Mouse (Mus musculus): Measurements from ENCODE around the gene Filip1l. TPM values are rescaled to one million over a fixed set of nuclear protein-coding genes. Genes with fewer than 3 reads are reported as not detected.

Gene Filip1l
- not detected in 2 replicates for polyA plus RNA-seq (2012; ENCODE audit: insufficient read depth, insufficient read length, low replicate concordance, missing spikeins)

DNA sequence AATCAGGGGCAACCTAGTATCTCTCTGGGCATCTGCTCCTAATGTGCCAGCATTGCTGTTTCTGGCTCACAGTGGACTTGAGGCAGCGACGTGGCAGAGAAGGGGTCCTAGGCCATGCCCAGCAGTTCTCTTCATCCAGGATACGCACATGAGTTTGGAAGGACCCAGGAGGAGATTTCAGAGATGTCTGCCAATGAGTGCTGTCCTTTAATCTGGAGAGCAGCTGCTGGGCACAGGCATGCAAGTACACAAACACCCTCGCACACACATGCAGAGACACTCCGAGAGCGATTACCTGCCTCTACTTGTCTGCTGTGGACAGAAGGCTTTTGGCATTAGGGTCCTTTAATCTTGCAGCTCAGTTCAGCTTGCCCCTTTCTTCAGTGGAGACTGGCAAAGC lies at the start of gene Filip1l:
Gene Filip1l, plus strand, starts transcription at position 343 of the 400 bp plus-strand sequence.
- peaks cover 11% of the 10 kb centered on the region for H3K4me1 ChIP-seq (ENCODE audit: control insufficient read depth, insufficient read depth, low read length)
- TF ChIP-seq POLR2A (IDR thresholded peaks at IDR 0.05; ENCODE audit: insufficient read depth, low read depth, low read length) (no peak), CTCF (IDR thresholded peaks at IDR 0.05; ENCODE audit: insufficient read depth, low read depth, low read length) (no peak)
- H3K27ac ChIP-seq (ENCODE audit: insufficient read depth, low read depth, low read length): peak within 1 kb of the TSS; percentile 35; the same call in 1 of the 2 replicates
- WGBS: 68% methylated on average over 6 of the region's 6 CpGs
- no peak within 1 kb of the TSS for H3K4me3 ChIP-seq (ENCODE audit: insufficient read depth, low read depth, low read length)

DNA sequence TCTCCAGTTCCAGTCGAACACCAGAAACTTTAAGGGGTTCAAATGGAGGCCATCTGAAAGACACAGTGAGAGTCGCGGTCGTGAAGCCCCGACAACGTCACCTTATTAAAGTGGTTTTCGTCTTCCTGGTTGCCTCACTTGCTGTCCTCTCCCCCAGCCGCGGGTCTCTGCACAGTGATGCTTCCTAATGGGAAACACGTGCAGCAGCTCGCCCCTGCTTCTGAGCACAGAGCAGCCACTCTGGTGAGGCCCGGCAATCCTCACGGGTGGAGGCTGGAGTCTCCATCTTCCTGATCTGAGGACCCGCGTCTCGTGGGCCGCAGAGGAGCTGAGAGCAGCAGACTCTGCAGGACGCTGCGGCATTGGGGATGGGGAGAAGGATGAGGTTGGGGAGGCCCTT lies 49.2 kb upstream of the Filip1l start:
- Histone ChIP-seq H3K27ac (ENCODE audit: insufficient read depth, low read depth, low read length) (no peak overlapping the region), H3K4me3 (ENCODE audit: insufficient read depth, low read depth, low read length) (no peak overlapping the region), H3K4me1 (ENCODE audit: control insufficient read depth, insufficient read depth, low read length) (no peaks in the 10 kb centered on the region)
- no peak for TF ChIP-seq POLR2A (IDR thresholded peaks at IDR 0.05; ENCODE audit: insufficient read depth, low read depth, low read length)
- no peak for TF ChIP-seq CTCF (IDR thresholded peaks at IDR 0.05; ENCODE audit: insufficient read depth, low read depth, low read length)
- WGBS: 82% methylated on average over 19 of the region's 19 CpGs

DNA sequence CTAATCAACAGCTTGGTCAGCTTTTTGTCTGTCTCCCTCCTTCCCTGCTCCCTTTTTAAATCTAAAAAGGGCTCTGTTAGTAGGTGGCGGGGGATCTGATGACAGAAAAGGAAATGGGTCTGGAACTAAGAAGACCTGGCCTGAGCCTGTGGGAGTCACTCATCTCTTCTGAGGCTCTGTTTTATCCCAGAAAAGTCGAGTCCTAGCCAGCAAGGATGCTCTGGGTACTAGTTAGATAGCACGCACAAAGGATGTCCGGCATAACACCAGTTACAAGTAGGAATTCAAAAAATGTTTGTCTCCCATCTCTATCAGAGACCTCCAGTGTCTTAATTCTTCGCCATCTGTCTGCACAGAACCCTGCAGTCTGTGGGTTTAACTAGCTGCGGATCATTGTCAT lies 47.4 kb upstream of the Filip1l start:
- no peaks in the 10 kb centered on the region for H3K4me1 ChIP-seq (ENCODE audit: control insufficient read depth, insufficient read depth, low read length)
- H3K4me3 ChIP-seq (ENCODE audit: insufficient read depth, low read depth, low read length): no peak overlapping the region
- TF ChIP-seq POLR2A (IDR thresholded peaks at IDR 0.05; ENCODE audit: insufficient read depth, low read depth, low read length) (no peak), CTCF (IDR thresholded peaks at IDR 0.05; ENCODE audit: insufficient read depth, low read depth, low read length) (no peak)
- no peak overlapping the region for H3K27ac ChIP-seq (ENCODE audit: insufficient read depth, low read depth, low read length)
- WGBS: 87% methylated on average over 6 of the region's 6 CpGs

DNA sequence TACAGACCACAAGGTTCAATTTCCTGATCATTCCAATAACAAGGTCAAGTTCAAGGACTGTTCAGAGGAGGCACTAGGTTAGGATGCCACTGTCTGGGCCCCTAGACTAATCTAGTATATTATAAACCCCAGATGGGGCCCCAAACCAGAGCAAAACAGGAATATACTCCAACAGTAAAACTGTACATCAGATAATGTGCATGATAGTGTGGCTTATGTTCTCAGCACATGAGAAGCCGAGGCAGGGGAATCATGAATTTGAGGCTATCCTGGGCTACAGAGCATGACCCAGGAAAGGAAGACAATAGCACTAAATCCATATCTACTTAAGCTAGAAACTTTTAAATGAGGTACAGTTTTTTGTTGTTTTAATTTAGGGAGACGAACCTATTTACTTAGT lies 40.8 kb upstream of the Filip1l start:
- no peaks in the 10 kb centered on the region for H3K4me1 ChIP-seq (ENCODE audit: control insufficient read depth, insufficient read depth, low read length)
- TF ChIP-seq CTCF (IDR thresholded peaks at IDR 0.05; ENCODE audit: insufficient read depth, low read depth, low read length): no peak
- no peak for TF ChIP-seq POLR2A (IDR thresholded peaks at IDR 0.05; ENCODE audit: insufficient read depth, low read depth, low read length)
- no peak overlapping the region for H3K4me3 ChIP-seq (ENCODE audit: insufficient read depth, low read depth, low read length)
- no peak overlapping the region for H3K27ac ChIP-seq (ENCODE audit: insufficient read depth, low read depth, low read length)
- WGBS: 91% methylated on average over 2 of the region's 2 CpGs

DNA sequence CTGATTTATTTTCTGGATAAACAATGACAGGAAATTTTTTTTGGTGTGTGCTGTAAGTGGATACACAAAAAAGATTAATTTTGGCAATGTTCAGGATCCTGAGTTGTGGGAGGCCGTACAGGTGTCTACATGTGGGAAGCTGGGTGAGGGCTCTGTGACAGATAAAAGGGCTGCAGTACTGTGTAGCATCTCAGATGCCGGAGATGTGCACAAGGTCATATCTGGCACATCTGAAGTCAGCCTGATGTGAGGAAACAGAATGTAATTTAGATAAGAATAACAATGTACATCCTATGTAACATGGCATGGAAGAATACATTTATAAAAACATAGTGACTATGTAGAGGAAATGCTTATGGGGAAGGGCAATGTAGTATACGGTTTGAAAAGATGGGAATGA lies 39.4 kb upstream of the Filip1l start:
- Histone ChIP-seq H3K4me3 (ENCODE audit: insufficient read depth, low read depth, low read length) (no peak overlapping the region), H3K27ac (ENCODE audit: insufficient read depth, low read depth, low read length) (no peak overlapping the region), H3K4me1 (ENCODE audit: control insufficient read depth, insufficient read depth, low read length) (no peaks in the 10 kb centered on the region)
- 88% methylated on average over 3 of the region's 3 CpGs for WGBS
- TF ChIP-seq CTCF (IDR thresholded peaks at IDR 0.05; ENCODE audit: insufficient read depth, low read depth, low read length): no peak

DNA sequence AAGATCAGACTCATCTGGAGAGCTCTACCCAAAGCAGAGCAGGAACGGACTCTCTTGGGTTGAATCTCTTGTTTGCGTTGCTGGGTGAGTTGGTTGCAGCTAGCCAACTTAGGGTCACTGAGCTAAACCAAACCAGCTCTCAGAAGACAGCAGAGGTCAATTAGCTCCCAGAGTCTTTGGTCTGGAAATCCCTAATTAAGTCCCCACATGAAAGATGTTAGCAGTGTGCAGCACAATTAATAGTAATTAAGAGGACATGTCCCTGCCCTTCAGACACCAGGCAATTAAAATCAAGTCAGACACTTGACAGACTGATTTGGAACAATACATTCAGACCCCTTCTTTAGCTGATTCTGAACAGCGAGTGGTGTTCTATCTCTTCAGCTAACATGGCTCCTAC lies 38.7 kb upstream of the Filip1l start:
- TF ChIP-seq POLR2A (IDR thresholded peaks at IDR 0.05; ENCODE audit: insufficient read depth, low read depth, low read length): no peak
- no peak for TF ChIP-seq CTCF (IDR thresholded peaks at IDR 0.05; ENCODE audit: insufficient read depth, low read depth, low read length)
- no peak overlapping the region for H3K27ac ChIP-seq (ENCODE audit: insufficient read depth, low read depth, low read length)
- H3K4me3 ChIP-seq (ENCODE audit: insufficient read depth, low read depth, low read length): no peak overlapping the region
- WGBS: 78% methylated on average over 3 of the region's 3 CpGs
- H3K4me1 ChIP-seq (ENCODE audit: control insufficient read depth, insufficient read depth, low read length): no peaks in the 10 kb centered on the region

DNA sequence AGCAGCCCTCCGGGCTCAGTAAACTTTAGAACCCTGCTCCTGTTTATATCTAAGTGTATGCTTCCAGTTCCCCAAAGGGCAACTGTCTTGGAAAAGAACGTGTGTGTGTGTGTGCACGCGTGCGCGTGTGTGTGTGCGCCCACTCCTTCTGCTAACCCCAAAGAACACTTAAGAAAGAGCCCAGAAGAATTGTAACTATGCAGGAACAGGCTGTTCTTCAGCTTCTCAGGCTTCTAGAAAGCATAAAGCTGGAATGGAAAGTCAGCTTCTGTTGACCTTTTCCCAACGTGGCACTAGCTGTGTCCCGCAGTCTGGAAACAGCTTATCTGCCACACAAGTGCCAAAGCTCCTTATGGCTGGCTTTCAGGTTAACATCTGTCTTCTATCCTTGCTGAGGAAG lies 37.9 kb upstream of the Filip1l start:
- Histone ChIP-seq H3K4me3 (ENCODE audit: insufficient read depth, low read depth, low read length) (no peak overlapping the region), H3K4me1 (ENCODE audit: control insufficient read depth, insufficient read depth, low read length) (no peaks in the 10 kb centered on the region), H3K27ac (ENCODE audit: insufficient read depth, low read depth, low read length) (no peak overlapping the region)
- WGBS: 85% methylated on average over 9 of the region's 9 CpGs
- TF ChIP-seq POLR2A (IDR thresholded peaks at IDR 0.05; ENCODE audit: insufficient read depth, low read depth, low read length) (no peak), CTCF (IDR thresholded peaks at IDR 0.05; ENCODE audit: insufficient read depth, low read depth, low read length) (no peak)

DNA sequence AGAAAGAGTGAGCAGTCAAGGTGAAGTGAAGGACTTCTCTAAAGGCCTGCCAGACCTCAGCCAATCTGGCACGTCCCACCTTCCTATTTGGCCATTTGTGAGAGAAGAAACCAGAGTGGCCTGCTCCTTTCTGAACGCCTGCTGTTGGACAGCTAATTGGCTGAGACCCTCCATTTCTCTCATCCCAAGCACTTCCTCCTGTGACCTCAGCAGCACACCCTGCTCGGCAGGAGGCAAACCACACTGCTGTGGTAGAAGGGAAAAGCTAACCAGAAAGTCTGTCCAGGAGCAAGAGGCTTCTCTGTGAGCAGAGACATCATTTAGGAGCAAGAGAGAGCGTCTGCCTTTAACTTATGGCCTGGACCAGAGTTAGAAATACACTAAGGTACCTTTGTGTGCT lies 35.8 kb upstream of the Filip1l start:
- H3K27ac ChIP-seq (ENCODE audit: insufficient read depth, low read depth, low read length): no peak overlapping the region
- no peak for TF ChIP-seq CTCF (IDR thresholded peaks at IDR 0.05; ENCODE audit: insufficient read depth, low read depth, low read length)
- no peak for TF ChIP-seq POLR2A (IDR thresholded peaks at IDR 0.05; ENCODE audit: insufficient read depth, low read depth, low read length)
- no peak overlapping the region for H3K4me3 ChIP-seq (ENCODE audit: insufficient read depth, low read depth, low read length)
- 88% methylated on average over 4 of the region's 4 CpGs for WGBS
- H3K4me1 ChIP-seq (ENCODE audit: control insufficient read depth, insufficient read depth, low read length): no peaks in the 10 kb centered on the region

DNA sequence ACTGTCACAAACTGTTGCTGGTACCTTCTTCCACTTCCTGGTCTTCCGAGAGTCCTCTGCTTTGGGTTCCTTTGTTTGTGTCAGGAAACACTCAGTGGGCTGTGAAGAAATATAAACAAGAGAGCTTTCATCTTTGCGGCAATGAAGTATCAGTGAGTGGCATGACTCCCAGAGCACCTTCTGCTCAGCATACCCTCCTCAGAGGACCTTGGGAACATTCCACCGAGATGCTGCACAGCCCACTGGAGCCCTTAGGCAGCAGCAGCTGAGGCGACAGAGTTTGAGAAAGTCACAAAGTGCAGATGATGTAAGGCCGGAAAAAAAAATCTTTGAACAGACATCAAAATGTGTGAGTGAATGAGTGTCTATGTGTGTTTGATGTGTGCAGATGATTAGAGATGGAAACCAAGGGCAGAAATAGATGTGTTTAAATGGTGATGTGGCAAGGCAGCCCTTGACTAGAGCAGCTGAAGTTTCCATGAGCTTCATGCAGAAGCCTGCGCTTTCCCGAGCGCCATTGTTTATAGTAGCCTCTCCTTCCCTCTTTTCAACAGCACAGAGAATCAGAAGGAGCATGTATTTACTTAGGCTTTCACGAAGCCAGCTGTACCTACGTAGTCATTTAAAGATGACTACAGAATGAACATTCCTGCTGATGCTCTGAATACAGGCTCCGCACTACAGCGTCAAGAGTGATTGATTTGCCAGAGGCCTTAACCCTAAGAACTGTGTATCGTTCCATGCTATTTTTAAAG lies 34.8 kb upstream of the Filip1l start:
- Histone ChIP-seq H3K4me1 (ENCODE audit: control insufficient read depth, insufficient read depth, low read length) (no peaks in the 10 kb centered on the region), H3K27ac (ENCODE audit: insufficient read depth, low read depth, low read length) (no peak overlapping the region), H3K4me3 (ENCODE audit: insufficient read depth, low read depth, low read length) (no peak overlapping the region)
- TF ChIP-seq CTCF (IDR thresholded peaks at IDR 0.05; ENCODE audit: insufficient read depth, low read depth, low read length) (no peak), POLR2A (IDR thresholded peaks at IDR 0.05; ENCODE audit: insufficient read depth, low read depth, low read length) (no peak)
- 73% methylated on average over 13 of the region's 13 CpGs for WGBS

Data from olfactory bulb, adult 2 months (tissue).